Mouse (Mus musculus) liver, embryonic 13.5 days (tissue): ENCODE data around the gene C8b. TPM values are rescaled to one million over a fixed set of nuclear protein-coding genes. Genes with fewer than 3 reads are reported as not detected.
A peak's percentile ranks its signal among the peaks of the same experiment; 100 is the strongest.

Source experiments
- ATAC-seq: fragments of 200-750 bp; cut with Nextera tagmentation; 2 replicates; pipeline ENCODE4 v1.8.0; 2017; ENCODE audit warnings: low read depth, mild to moderate bottlenecking, moderate number of reproducible peaks, moderate library complexity
- DNase-seq: peaks from one replicate; pipeline ENCODE4 v3.0.0; 2022
- H3K27ac ChIP-seq: fragments of 300-500 bp; sonication (generic); 2 replicates; pipeline ENCODE4 v1.5.1; 2015; ENCODE audit warnings: moderate library complexity, mild to moderate bottlenecking, inconsistent platforms
- H3K27me3 ChIP-seq: fragments of 300-500 bp; sonication (generic); 2 replicates; pipeline ENCODE4 v1.6.1; 2015; ENCODE audit warnings: mild to moderate bottlenecking, inconsistent platforms
- H3K36me3 ChIP-seq: fragments of 300-500 bp; sonication (generic); 2 replicates; pipeline ENCODE4 v1.6.1; 2015; ENCODE audit warnings: mild to moderate bottlenecking, inconsistent platforms
- H3K4me1 ChIP-seq: fragments of 300-500 bp; sonication (generic); replicated peaks from 2 replicates; pipeline ENCODE4 v1.6.1; 2015; ENCODE audit warnings: inconsistent platforms
- H3K4me2 ChIP-seq: fragments of 300-500 bp; sonication (generic); 2 replicates; pipeline ENCODE4 v1.6.1; 2015; ENCODE audit warnings: inconsistent platforms, mild to moderate bottlenecking, moderate library complexity
- H3K4me3 ChIP-seq: fragments of 300-500 bp; sonication (generic); replicated peaks from 2 replicates; pipeline ENCODE4 v1.5.1; 2015; ENCODE audit warnings: mild to moderate bottlenecking, inconsistent platforms
- H3K9ac ChIP-seq: fragments of 300-500 bp; sonication (generic); 2 replicates; pipeline ENCODE4 v1.6.1; 2015; ENCODE audit warnings: mild to moderate bottlenecking, inconsistent platforms
- H3K9me3 ChIP-seq: fragments of 300-500 bp; sonication (generic); replicated peaks from 2 replicates; pipeline ENCODE4 v1.6.1; 2016; ENCODE audit warnings: inconsistent platforms
- WGBS: fragments of 180-500 bp; shearing (Covaris S2); methylation state at CpG from one replicate; pipeline ENCODE4 v1.1.7; 2015; ENCODE audit not compliant: insufficient replicate concordance; 5-methylcytosine and 5-hydroxymethylcytosine counted together
- polyA plus RNA-seq: library from polyadenylated mRNA; unstranded; fragments of >200 nt; fragmentation: Nextera tagmentation; extraction: Ambion mirVana; gene quantifications from 2 replicates; pipeline ENCODE4 v1.2.1, GENCODE M21; 2015

C8b gene
- polyA plus RNA-seq, 1 experiment from 2014 or later, result 12.5 TPM

GRCm38 (mm10) chr4:104813617-104814016 lies 47.5 kb downstream of the C8b start:
- Histone ChIP-seq H3K27ac (no peak overlapping the region), H3K4me2 (no peak overlapping the region), H3K4me1 (peaks cover 6% of the 10 kb centered on the region), H3K9me3 (0 out of 2 replicates have a peak, but pooled peaks cover 2% of the 10 kb centered on the region), H3K27me3 (no peaks in the 10 kb centered on the region), H3K9ac (no peak overlapping the region), H3K36me3 (no peaks in the 10 kb centered on the region), H3K4me3 (no peak overlapping the region)
- WGBS, result 52% methylated on average over 2 of the region's 2 CpGs
- DNase-seq (no peak), ATAC-seq (no peak)

DNA sequence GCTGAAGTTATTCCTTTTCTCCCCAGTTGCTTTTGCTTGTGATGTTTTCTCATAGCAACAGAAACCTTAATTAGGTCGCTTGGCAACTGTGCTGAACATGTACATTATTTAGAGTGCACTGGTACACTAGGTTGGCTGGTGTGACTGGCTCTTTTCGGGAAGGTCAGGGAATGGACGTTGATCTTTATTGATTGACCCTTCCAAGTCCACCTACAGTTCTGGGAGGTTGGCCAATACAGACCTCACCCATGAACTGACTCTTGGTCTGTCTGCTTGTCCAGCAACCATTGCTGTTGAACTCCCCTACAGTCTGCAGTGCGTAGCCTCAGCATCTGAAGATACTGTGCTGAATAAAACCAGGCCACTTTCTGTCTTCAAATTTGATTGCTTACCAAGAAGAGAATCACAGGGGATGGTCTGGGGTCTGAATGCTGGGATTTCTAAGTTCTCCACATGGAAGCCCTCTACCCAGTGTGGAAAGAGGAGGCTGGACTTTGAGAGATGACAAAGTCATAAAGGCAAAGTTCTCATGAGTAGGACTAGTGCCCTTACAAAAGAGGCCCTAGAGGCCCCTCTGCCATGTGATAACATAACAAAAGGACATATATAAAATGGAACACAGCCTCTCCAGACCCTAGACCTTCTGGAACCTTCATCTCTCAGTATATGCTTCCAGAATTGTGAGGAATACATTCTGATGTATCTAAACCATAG lies 50.6 kb downstream of the C8b start:
- Histone ChIP-seq H3K36me3 (no peaks in the 10 kb centered on the region; the same call in 1 of the 2 replicates), H3K4me3 (no peak overlapping the region), H3K9me3 (0 out of 2 replicates have a peak, but pooled peaks cover 2% of the 10 kb centered on the region), H3K27ac (peak overlapping the region; percentile 39; the same call in 1 of the 2 replicates), H3K9ac (no peak overlapping the region), H3K4me2 (no peak overlapping the region), H3K27me3 (no peaks in the 10 kb centered on the region), H3K4me1 (peaks cover 10% of the 10 kb centered on the region)
- WGBS, result 57% methylated on average over 4 of the region's 4 CpGs
- peak; percentile 77 for ATAC-seq
- no peak for DNase-seq

DNA sequence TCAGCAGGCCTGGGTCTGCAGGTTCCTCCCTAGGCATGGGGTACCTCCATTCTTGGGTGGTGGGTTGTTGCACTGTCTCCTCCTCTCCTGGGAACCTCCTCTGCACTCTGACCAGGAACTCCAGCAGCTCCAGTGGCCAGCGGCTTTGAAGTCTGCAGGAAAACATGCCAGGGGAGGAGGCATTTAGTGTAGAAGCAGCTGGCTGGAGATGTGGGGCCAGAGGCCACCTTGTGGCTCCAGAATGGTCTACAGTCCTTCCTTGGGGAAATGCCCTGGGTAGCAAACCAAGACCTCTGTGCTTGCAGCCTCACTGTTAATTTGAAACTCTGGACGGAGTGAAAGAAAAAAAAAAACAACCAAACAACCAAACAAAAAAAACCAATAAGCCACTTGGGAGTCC lies 51.4 kb downstream of the C8b start:
- 51% methylated on average over 2 of the region's 2 CpGs for WGBS
- DNase-seq (no peak), ATAC-seq (no peak)
- Histone ChIP-seq H3K4me3 (no peak overlapping the region), H3K9me3 (0 out of 2 replicates have a peak, but pooled peaks cover 2% of the 10 kb centered on the region), H3K9ac (no peak overlapping the region), H3K36me3 (no peaks in the 10 kb centered on the region; the same call in 1 of the 2 replicates), H3K4me2 (no peak overlapping the region), H3K4me1 (peaks cover 10% of the 10 kb centered on the region), H3K27ac (peak overlapping the region; percentile 39), H3K27me3 (no peaks in the 10 kb centered on the region)

DNA sequence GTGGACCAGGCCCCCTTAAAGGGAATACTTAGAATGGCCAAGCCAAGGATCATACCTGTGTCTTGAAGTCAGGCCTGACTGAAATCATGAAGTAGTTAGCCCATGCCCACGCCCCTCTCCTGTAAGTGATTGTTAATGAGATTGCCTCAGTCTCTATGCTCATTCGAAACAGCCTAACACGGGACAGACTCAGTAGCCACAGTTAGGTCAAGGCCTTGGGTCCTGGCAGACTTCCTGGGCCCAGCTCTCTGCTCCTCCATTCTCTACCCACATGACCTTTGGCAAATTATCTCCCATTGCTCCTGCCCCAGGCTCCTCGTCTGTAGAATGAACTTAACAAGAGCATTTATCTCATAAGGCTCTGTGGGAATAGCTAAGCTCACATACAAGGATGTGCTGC lies 52.9 kb downstream of the C8b start:
- H3K9me3 ChIP-seq, result 0 out of 2 replicates have a peak, but pooled peaks cover 2% of the 10 kb centered on the region
- H3K4me3 ChIP-seq, result no peak overlapping the region
- WGBS, result 50% methylated on average over 4 of the region's 4 CpGs
- DNase-seq, result no peak
- H3K4me1 ChIP-seq, result peaks cover 10% of the 10 kb centered on the region
- no peaks in the 10 kb centered on the region for H3K27me3 ChIP-seq
- no peak for ATAC-seq
- no peak overlapping the region for H3K4me2 ChIP-seq
- no peak overlapping the region for H3K9ac ChIP-seq
- H3K27ac ChIP-seq, result no peak overlapping the region
- no peaks in the 10 kb centered on the region; the same call in 1 of the 2 replicates for H3K36me3 ChIP-seq

- Histone ChIP-seq H3K9me3 (0 out of 2 replicates have a peak, but pooled peaks cover 2% of the 10 kb centered on the region), H3K9ac (no peak overlapping the region), H3K36me3 (no peaks in the 10 kb centered on the region; the same call in 1 of the 2 replicates), H3K4me3 (no peak overlapping the region), H3K4me1 (peaks cover 10% of the 10 kb centered on the region), H3K4me2 (no peak overlapping the region), H3K27me3 (no peaks in the 10 kb centered on the region), H3K27ac (no peak overlapping the region)
- WGBS, result 48% methylated on average over 4 of the region's 4 CpGs
- DNase-seq (no peak), ATAC-seq (no peak)
Measured at GRCm38 (mm10) chr4:104819891-104820290, 53.8 kb downstream of the C8b start.

DNA sequence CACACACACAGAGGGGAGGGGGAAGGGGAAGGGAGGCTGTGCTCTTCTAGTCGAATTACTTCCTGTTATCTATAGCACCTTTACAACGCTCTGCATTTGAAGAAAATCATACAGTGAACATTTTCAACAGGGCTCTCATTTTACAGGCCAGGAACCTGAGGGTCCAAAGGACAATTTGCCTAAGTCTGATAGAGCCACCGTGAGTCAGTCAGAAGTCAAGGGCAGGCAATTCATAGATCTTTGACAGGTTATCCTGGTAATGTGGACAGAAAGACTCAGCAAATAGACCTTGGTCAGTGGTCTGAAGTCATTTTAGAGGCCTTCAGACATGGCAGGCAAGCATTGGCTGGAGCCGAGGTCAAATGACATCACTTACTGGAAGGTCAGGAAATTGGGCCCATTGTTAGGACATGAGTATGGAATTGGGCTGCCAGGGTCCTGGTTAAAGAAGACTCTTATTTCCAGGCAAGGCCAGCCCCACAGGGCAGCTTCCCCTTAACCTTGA lies 57.5 kb downstream of the C8b start:
- no peaks in the 10 kb centered on the region for H3K27me3 ChIP-seq
- H3K4me2 ChIP-seq, result no peak overlapping the region
- no peak overlapping the region for H3K27ac ChIP-seq
- 33% methylated on average over 4 of the region's 4 CpGs for WGBS
- H3K36me3 ChIP-seq, result no peaks in the 10 kb centered on the region; the same call in 1 of the 2 replicates
- H3K9ac ChIP-seq, result no peak overlapping the region
- H3K9me3 ChIP-seq, result no peaks in the 10 kb centered on the region
- ATAC-seq (peak; percentile 43; the same call in 1 of the 2 replicates), DNase-seq (no peak)
- 0 out of 2 replicates have a peak, but pooled peaks cover 4% of the 10 kb centered on the region for H3K4me1 ChIP-seq
- H3K4me3 ChIP-seq, result no peak overlapping the region

DNA sequence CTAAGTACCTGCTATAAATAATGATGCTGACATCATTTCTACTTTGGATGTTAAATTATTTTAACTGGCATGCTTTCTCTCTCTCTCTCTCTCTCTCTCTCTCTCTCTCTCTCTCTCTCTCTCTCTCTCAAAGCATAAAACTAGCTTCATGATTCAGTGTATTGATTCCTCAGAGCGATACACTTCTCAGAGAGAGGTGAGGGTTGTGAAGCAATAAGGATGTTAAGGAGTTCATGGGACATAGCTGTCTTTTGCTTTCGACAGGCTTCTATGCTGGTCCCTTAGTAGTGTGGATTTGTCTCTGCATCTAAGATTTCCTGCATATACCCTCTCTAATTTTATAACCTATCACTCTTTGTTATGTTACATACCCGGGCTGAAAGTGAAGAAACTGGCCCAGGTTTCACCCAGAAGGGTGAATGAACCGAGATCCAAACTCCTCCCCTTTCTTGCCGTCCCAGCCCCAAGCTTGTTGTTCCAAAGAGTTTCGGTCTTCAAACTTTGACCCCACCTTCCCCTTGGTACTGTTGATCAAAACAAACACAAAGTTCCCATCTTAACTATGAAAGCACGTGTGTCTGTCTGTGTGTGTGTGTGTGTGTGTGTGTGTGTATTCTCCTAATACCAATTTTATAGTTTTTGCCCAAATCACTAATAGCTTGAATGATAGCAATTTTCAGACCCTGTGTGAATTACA lies 58.4 kb downstream of the C8b start:
- ATAC-seq (no peak), DNase-seq (no peak)
- WGBS, result 53% methylated on average over 7 of the region's 7 CpGs
- H3K9ac ChIP-seq, result no peak overlapping the region
- no peak overlapping the region for H3K4me3 ChIP-seq
- H3K27ac ChIP-seq, result no peak overlapping the region; the same call in 1 of the 2 replicates
- no peak overlapping the region for H3K4me2 ChIP-seq
- no peaks in the 10 kb centered on the region for H3K9me3 ChIP-seq
- H3K36me3 ChIP-seq, result no peaks in the 10 kb centered on the region; the same call in 1 of the 2 replicates
- no peaks in the 10 kb centered on the region for H3K27me3 ChIP-seq
- H3K4me1 ChIP-seq, result 0 out of 2 replicates have a peak, but pooled peaks cover under 1% of the 10 kb centered on the region

- H3K9ac ChIP-seq, result no peak overlapping the region
- no peak overlapping the region for H3K4me2 ChIP-seq
- no peak overlapping the region for H3K4me3 ChIP-seq
- no peaks in the 10 kb centered on the region for H3K27me3 ChIP-seq
- DNase-seq, result no peak
- no peaks in the 10 kb centered on the region for H3K9me3 ChIP-seq
- peaks cover 6% of the 10 kb centered on the region for H3K36me3 ChIP-seq
- no peak overlapping the region for H3K27ac ChIP-seq
- H3K4me1 ChIP-seq, result no peaks in the 10 kb centered on the region
- ATAC-seq, result no peak
- WGBS, result 65% methylated on average over 5 of the region's 5 CpGs
Measured at GRCm38 (mm10) chr4:104828939-104829338, 62.8 kb downstream of the C8b start.

GRCm38 (mm10) chr4:104835096-104835495 lies 69.0 kb downstream of the C8b start:
- 59% methylated on average over 5 of the region's 5 CpGs for WGBS
- peaks cover 9% of the 10 kb centered on the region for H3K36me3 ChIP-seq
- H3K27me3 ChIP-seq, result no peaks in the 10 kb centered on the region
- H3K9ac ChIP-seq, result no peak overlapping the region
- H3K4me1 ChIP-seq, result no peaks in the 10 kb centered on the region
- no peak for ATAC-seq
- H3K9me3 ChIP-seq, result no peaks in the 10 kb centered on the region
- H3K4me3 ChIP-seq, result no peak overlapping the region
- no peak overlapping the region for H3K4me2 ChIP-seq
- no peak for DNase-seq
- H3K27ac ChIP-seq, result no peak overlapping the region

DNA sequence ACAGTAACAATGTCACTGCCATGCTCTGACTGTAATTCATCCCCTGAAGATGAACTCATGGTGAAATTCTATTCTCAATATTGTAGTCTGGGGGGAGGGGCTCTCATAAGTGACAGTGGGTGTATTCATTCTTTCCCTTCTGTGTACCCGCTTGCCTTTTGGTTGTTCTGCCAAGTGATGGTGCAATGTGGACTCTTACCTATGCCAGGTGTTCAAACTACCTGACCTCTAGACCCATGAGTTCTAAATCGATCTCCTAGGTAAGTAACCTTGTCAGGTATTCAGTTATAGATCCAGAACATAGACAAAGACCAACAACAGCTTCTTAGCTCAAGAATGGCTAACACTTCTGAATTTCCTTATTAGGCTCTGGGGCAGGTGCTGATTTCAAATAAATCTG lies 72.2 kb downstream of the C8b start:
- H3K9ac ChIP-seq, result no peak overlapping the region
- DNase-seq (no peak), ATAC-seq (no peak)
- H3K27ac ChIP-seq, result no peak overlapping the region
- H3K4me1 ChIP-seq, result no peaks in the 10 kb centered on the region
- no peaks in the 10 kb centered on the region for H3K9me3 ChIP-seq
- H3K27me3 ChIP-seq, result no peaks in the 10 kb centered on the region
- no peak overlapping the region for H3K4me2 ChIP-seq
- H3K36me3 ChIP-seq, result peaks cover 5% of the 10 kb centered on the region
- H3K4me3 ChIP-seq, result no peak overlapping the region
- 53% methylated on average over 2 of the region's 2 CpGs for WGBS

DNA sequence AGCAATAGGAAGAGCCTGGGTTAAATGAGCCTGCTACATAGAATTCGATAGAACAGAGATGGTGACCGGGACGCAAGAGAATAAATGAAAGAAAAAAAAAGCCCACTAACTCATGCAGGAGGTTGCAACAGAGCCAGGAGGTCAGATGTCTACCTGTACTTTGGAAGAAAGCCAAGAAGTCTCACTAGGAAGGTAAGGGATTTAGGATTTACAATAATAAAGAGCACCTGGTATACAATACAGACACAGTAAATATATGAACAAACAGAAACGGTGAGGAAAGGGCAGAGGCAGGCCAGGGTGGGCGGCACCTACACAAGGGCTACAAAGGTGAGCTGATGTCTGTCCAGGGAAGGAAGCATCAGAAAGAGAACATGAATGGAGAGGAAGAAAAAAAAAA lies 76.1 kb downstream of the C8b start:
- Histone ChIP-seq H3K9me3 (no peaks in the 10 kb centered on the region), H3K36me3 (no peaks in the 10 kb centered on the region), H3K27ac (no peak overlapping the region), H3K4me1 (no peaks in the 10 kb centered on the region), H3K4me3 (no peak overlapping the region), H3K4me2 (no peak overlapping the region), H3K9ac (no peak overlapping the region), H3K27me3 (no peaks in the 10 kb centered on the region)
- ATAC-seq, result no peak
- 67% methylated on average over 5 of the region's 5 CpGs for WGBS
- no peak for DNase-seq
